Mouse (Mus musculus): ENCODE measurements around the gene Relch.
A peak's percentile ranks its signal among the peaks of the same experiment; 100 is the strongest.
"Not testable (repeated sequence)": the region's sequence is repeated elsewhere in the genome, so short reads cannot be mapped to it uniquely, and the experiment has no call there.

The Relch gene

DNA sequence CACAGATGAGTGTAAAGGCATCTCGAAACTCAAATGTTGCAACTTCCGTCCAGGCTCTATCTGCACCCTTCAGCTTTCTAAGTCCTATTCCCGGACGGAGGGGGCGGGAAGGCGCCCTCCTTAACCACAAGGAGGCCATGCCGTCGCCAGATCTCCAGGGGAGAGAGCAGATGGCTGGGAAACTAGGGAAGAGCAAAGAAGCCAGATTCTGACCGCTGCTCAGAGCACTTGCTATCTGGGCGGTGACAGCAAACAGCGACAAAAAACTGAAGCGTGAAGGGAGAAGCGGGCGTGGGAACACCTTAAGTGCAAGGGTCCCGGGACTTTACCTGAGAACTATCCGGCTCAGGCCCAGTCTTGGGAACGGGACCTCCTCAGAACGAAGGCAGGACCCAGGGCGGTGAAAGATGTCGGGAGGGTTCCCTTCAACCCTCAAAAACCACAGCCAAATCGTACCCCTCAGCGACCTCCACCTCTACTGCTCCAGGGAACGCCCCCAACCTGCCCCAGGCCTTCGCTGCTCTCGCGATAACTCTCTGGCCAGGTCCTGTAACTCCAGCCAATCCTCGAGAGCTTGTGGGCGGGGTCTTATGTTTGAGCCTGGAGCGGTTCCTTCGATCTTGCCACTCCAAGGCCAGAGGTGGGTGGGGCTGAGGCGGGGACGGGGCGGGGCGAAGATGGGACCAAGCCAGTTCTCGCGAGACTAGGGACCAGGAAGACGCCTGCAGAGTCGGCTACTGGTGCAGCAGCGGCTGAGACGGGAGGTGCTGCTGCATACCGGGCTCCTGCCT lies at the start of gene Relch, which contains the start of gene Pign:
TSS of gene Relch (plus strand) at position 691 of the 791 bp plus-strand sequence.
TSS of gene Pign (minus strand) at position 507 of the 791 bp plus-strand sequence.
- peak; percentile 99 for DNase-seq

DNA sequence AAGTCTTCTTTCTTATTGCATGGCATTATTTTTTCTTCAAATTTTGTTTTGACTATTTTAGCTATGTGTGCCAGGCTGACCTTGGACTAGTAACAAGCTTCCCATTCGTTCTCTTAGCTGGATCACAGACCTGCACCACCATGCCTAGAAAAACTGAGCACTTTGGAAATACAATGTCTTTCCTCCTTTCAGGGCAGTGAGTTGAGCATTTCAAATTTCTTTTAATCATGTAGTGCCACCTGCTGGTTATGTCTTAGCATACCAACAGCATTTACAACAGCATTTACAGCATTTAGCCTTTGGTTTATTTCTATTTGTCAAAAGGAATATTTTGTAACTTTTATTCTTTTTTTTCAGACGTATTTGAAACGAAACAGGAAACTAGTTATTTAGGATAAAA lies 33.2 kb upstream of the Relch start:
- DNase-seq = peak; percentile 11

DNA sequence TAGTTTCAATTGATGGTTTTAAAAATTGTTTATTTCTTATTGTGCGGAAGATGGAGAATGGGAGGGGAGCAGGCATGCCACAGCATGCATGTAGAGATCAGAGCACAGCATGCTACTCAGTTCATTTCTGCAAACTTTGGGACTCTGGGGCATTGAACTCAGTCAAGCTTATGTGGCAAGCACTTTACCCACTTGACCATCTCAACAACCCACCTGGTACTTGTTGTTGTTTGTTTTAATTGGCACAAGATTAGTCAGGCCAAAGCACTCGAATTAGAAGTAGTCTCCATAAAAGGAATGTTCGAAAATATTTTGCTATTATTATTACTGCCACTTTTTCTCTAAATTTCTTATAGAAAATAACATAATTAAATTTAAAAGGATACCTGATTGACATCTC lies 19.6 kb upstream of the Relch start:
- DNase-seq = no peak

DNA sequence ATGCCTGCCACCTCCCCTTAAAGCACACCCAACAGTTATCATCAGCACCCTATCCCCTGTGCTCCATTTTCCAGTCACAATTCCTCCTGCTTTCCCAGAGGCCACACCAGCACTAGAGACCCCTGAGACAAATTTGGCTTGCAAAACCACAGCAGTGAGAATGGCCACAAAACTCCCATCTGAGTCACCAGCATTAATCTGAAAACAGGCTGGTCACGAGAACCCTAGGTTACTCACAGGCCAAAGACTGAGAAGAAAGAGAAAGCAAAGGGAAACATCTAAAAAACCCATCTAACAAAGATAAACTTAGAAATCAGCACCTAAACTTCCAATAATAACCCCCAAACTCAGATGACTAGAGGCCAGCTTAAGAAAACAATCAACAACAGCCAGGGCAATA lies 13.0 kb upstream of the Relch start:
- DNase-seq = no peak

DNA sequence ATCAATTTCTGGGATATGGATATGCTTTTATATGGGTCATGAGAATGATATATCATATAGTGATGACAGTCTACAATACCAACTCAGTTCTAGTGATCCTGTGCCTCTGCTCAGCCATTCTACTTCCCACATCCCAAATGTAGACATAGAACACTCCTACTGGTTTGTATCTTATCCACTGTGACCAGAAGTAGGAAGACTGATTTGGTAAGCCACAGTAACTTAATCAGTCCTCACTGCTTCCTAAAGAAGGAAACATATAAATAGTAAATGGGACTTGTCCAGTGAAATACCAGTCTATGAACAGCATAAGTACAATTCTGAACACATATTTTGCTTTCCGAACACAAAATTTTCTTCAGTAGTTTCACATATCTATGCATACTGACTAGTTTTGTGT lies 9.7 kb upstream of the Relch start:
- no peak for DNase-seq

DNA sequence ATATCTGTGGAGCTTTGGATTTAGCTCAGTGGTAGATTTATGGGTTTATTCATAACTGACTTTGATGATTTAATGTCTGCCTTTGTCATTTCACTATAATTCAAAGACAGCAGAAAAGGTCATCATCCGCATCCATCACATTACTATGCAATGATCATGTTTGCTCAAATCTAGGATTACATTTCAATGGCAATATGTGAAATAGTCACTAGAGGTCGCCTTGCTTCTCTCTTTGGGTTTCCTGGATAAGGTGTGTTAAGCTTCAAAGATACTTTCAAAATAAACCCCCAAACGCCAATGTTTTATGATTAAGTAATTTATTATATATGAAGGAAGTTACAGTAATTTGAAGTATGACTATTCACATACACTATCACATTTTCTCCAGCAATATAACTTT lies 3.6 kb upstream of the Relch start:
- no peak for DNase-seq

DNA sequence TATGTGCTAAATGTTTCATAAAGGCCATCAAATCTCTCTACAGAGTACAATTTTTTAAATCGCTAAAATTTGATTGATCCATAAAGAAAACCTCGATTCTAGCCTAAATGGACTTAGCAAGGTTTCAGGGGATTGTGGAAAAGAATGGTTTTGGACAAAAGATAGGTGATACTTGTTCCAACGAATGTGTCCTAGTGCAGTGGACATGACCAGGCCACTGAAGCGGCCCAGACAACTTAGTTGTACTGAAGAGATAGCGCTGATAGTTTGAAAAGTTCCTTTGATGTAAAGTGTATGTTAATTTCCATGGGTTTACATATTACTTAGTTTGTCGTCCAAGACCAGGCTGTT lies 866 bp upstream of the Relch start:
- no peak for DNase-seq

DNA sequence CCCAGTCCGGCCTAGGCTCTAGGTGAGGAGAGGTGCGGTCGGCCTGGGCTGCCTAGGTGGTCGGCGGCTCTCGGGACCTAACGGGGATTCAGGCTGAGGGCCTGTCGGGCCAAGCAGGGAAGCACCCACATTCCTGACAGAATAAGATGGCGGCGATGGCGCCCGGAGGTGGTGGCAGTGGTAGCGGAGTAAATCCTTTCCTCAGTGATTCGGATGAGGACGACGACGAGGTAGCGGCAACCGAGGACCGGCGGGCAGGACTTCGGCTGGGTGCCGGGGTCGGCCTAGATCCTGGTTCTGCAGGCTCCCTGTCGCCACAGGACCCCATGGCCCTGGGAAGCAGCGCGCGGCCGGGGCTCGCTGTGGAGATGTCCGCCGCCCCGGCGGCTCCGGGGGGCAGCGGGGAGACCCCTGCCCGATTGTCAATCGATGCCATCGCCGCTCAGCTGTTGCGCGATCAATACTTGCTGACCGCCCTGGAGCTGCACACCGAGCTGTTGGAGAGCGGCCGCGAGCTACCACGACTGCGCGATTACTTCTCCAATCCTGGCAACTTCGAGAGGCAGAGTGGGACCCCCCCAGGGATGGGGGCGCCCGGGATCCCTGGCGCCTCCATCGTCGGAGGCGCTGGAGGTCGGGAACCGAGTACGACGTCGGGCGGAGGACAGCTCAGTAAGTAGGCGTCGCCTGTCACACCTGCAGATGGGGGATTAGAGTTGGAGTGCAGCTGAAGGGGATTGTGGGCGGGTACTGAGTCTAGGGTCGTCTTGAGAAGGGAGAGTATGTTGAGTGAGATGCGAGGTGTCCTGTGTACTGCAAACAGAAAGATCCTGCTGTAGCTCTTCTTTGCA lies 526 bp downstream of the Relch start:
- peak; percentile 29 for DNase-seq

DNA sequence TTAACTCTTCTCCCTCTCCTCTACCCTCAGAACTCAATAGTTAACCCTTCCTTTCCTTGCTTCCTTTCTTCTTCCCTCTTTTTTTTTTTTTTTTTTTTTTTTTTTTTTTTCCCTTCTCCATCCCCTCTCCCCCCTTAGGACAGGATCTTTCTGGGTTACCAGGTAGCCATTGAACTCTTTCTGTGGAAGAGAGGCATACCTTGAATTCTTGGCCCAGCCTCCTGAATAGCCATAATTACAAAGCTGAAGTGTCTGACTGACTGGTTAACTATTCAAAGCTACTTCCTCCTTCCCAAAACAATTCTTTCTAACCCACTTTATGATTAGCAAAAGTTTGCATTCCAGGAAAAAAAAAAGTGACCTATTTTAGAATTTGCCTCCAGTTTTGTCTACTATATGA lies 6.0 kb downstream of the Relch start:
- no peak for DNase-seq

DNA sequence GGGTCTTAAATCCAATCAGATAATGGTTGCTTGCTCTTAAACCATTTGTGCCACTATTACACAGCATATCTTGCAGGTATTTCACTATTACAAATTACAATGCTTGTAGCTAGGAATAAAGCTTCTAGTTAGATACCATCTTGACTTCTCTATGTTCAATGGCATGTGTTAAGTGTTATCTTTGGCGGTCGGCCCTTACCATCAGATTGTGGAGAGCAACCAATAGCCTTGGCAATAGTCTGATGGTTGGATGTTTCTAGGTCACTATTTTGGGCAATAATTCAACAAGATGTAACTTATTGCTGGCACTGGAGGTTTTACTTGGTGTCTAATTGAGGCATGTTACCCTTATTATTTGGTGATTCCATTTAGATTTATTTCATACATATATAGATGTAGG lies 11.1 kb downstream of the Relch start:
- no peak for DNase-seq

DNA sequence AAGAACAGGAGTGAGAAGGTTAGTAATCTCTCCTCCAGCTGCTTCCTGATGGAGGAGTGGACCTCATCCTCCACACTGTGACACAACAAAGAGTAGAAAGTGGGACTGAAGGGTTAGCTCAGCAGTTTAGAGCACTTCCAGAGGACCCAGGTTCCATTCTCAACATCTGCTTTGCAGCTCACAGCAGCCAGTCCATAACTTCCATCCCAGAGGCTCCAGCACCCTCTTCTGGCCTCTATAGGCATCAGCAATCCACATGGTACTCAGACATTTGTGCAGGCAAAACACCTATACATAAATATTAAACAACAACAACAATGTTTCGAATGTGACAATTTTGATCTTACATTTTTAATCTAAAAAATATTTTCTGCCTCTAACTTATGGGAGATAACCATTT lies 16.9 kb downstream of the Relch start:
- no peak for DNase-seq

DNA sequence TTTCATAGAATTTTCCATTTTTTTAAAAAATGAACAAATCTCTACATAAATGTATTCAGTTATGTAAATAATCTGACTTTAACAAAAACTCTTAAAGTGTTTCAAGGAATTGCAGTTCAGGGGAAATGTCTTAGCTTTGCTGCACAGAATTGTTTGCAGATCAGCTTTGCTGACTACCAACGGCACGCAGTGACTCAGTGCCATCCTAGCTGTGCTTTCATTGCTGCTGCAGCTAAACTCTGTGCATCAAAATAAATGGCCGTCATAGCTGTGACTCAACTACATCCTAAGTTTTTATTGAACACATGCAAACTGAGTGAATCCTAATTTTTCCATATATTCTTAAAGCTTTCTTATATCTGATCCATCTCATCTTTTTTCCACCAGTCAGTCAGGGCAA lies 21.8 kb downstream of the Relch start:
- no peak for DNase-seq

DNA sequence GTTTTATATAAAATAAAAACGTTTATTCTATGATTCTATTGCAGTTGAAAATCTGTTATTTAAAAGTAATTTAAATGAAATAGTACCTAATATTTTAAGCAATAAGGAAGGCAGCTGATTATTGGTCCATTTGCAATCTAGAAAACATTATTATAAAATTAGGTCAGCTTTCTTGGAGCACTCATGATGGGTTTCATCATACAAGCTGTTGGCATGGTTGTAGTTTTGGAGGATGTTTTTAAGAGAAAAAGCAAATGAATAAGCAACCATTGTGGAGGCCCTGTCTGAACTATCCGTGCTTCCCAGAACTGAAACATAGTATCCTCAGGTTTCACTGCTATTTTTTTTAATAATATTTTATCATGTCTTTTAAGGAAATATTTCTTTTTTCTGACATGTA lies 31.9 kb downstream of the Relch start:
- DNase-seq = no peak

DNA sequence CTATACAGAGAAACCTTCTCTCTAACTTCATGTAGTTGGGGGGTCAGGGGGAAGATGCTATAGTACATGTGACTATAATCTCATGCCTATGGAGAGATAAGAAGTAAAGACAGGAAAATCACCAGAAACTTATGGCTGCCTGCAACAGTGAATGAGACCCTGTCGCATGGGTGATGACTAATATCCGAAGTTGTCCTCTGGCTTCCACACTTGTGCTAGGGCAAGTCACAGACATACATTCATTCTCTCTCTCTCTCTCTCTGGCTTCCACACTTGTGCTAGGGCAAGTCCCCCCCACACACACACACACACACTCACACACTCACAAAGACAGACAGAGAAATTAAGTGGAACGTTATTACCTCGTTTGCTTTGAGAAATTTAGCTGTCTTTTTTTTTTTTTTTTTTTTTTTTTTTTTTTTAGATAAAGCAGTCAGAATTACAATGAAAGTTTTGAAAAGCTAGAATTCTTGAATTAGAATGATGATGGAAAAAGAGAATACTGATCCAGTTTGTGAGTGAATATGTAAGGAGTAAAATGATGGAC lies 37.4 kb downstream of the Relch start:
- no peak for DNase-seq

DNA sequence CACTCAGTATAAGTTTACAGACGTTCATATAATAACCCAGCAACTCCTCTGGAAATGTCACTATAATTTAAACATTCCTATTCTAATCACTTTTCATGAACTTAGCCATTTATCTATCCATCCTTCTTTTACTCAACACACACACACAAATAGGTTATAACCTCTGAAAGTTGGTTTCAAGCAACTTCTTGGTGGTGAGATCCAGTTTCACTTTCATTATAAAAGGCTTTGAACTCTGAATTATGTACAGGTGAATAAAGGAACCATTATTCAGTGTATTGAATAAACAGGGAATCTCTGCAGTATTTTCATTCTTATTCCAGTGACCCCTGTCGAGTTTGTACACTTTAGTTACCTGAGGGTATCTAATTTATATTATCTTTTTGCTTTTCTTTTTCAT lies 45.8 kb downstream of the Relch start:
- DNase-seq = no peak

DNA sequence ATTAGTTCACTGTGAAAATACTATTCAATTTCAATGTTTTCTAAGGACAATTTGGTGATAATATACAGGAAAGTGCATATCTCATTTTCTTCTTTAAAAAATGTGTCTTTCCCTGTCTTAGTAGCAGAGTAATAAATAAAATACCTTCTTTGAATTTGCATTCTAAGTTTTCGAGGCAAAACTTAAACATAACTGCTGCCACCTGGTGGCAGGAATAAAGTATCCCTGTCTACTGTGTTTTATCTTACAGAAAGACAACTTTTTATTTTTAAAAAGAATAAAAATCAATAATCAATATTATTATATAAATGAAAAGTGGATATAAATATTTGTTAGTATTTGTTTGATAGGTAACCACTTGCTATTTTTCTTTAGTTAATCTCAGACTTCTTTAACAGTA lies 47.6 kb downstream of the Relch start:
- DNase-seq = no peak

DNA sequence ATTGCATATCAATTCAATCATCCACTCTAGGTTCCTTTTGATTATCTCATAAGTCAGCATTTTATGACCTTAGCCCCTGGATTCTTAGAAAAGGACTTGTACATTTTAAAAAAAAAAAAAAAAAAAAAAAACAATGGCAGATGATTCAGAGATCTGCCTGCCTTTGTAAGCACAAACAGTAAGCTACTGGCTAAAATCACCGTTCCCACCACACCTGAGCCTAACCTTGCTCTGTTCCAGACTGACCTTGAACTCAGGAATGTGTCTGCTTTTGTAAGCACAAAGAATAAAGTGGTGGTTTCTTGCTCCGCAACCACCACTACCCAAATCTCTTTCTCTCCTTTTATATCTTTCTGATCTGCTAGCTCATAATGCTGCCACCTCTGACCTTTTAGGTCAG lies 49.2 kb downstream of the Relch start:
- DNase-seq = no peak

DNA sequence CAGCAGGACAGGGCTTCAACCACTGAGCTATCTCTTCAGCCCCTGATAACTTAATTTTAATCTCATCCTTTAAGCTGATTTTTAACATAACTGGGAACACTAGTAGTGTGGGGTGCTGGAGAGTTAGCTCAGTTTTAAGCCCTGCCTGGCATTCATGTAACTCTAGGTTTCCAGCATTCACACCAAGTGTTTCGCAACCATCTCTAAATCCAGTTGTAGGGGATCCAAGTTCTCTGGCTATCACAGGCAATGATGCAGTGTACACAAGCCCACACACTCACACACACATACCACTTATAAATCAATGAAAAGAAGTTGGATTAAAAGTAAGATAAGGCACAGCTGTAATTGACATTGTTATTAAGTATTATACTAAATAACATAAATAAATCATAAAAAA lies 54.7 kb downstream of the Relch start:
- no peak for DNase-seq

DNA sequence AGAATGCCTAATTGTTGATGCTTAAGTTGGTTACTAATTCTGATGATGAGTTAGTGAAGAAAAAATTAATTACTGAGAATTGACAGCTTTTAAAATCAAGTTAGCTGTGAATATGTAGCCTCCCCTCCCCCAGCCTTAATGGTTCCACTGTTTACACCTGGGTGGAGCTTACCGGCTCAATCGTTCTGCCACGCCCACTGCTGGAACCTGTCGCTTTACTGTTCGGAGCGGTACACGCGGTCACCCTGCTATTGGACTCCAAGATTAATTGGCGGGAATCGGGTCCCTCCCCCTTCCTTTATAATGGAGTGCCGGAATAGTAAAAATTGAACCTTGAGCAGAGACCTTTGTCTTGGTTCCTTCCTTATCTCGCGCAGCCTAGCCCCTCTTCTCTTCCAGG lies 65.6 kb downstream of the Relch start:
- not testable (repeated sequence) for DNase-seq

DNA sequence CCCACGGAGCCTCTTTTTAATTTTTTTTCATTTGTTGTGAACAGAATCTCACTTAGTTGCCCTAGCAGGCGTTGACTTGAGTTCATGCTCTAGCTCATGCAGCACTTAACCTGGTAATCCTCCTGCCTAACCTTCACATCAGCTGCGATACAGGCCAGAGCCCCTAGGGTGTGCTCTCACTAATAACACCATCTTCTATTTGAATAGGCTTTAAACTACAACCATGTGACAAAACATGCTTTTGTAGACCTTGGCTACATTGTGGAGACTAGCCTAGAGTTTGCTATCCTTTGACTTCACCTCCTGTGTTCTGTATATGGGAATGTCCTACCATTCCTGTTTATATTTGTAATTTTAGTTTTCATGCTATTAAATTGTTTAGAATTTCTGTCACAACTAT lies 71.7 kb downstream of the Relch start:
- DNase-seq = no peak

DNA sequence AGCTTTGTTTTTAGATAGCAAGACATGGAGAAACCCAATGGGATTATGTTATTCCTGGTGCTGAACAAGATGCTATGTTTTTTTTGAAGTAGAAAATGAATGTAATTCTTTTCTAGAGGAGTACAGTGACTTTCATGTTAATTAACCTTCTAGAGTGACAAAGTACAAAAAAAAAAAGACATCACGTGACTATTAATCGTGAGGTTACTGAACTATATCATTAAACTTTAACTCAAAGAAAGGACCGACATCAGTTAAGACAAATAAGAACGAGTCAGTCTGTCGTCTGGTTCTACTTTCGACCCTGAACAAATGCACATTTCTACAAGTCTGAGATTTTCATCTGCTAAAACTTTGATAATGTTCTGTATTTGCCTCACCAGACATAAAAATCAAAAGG lies 74.7 kb downstream of the Relch start:
- DNase-seq = no peak

DNA sequence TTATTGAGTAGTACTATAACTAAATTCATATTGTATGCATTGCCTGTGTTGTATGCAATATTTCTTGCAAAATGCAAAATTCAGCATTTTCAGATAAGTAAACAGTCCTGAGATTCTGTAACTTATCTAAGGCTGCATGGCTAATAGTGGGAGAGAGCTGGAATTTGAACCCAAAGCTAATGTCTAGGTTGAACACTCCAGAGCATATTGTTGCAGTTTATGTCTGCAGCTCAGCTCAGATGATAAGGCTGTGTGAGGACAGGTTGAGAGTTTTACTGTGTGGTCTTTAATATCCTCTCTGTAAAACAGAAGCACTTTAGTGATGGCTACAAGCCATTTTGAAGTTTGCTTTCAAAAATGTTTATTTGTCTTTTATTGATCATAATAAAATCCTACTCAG lies 75.8 kb downstream of the Relch start:
- DNase-seq = no peak

DNA sequence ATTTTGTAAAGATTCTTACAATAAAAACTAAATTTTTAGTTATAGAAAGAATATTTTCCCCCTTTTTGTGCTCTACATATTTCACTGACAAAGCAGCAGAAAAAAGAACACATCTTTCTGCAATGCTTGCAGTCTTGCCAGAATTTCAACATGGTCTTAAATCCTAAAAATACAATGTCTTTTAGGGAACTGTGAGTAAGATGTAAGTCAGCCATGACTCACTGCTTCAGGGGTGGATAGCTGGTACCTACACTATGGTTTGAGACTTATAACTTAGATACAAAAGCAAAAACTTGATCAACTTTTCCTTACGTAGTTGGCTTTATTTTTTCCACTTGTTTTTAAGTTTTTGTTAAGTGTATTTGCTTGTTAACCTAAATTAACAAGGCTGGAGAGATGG lies 78.8 kb downstream of the Relch start:
- DNase-seq = peak; percentile 33

DNA sequence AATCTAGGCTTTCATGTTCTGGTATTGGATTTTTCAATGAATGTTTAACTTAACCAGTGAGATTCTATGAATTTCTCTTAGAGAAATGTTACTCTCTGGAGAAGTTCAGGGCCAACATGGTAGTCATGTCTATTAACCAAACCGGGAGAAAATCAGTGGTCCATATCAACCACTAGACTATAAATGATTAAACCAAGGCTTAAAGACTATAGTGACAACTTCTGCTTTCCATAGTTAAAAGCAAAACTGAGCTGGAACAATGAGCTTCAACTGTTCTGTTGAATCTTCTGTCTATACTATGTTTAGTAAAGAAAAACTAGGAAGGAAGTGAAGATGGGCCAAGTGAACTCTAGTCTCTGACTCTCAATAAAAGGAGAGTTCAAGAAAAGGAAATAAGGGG lies 82.8 kb downstream of the Relch start:
- DNase-seq = no peak

Data from layer of hippocampus, adult 9-11 months (tissue).